Mouse (Mus musculus): ENCODE data around the gene Rpp30.

Rpp30 gene

DNA sequence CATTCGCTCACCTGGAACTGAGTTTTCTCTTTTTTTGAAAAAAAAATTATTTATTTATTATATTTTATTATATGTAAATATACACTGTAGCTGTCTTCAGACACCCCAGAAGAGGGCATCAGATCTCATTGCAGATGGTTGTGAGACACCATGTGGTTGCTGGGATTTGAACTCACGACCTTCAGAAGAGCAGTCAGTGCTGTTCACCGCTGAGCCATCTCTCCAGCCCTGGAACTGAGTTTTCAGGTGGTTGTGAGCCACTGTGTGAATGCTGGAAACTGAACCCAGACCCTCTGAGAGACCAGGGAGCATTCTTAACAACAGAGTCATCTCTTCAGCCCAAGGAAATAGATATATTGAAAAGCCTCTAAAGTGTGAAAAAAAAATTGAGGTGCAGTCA is 44.9 kb downstream of the Rpp30 start:
- no peak for DNase-seq (ENCODE audit: low spot score)

GRCm38 (mm10) chr19:36129213-36129612 is 45.7 kb downstream of the Rpp30 start:
- DNase-seq (ENCODE audit: low spot score): no peak

DNA sequence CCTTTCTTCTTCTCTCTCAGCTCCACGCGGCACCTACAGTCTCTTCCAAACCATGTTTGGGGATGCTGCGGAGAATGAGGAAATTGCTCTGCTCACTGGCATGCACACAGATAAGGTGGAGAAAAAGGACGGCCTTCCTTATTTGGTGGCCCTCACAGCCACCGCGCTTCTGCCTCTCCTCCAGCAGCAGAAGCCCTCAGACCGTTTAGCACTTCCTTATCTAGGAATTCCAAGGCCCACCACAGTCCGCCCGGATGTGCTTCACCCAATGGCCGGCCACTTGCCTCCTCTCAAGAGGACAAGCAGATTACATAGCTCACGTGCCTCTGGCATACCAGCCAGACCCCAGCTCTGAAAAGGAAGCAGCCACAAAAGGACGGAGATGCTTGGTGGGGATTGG is 46.1 kb downstream of the Rpp30 start:
- DNase-seq (ENCODE audit: low spot score): no peak

GRCm38 (mm10) chr19:36130181-36130580 is 46.7 kb downstream of the Rpp30 start:
- no peak for DNase-seq (ENCODE audit: low spot score)

GRCm38 (mm10) chr19:36131990-36132389 is 48.5 kb downstream of the Rpp30 start:
- no peak for DNase-seq (ENCODE audit: low spot score)

DNA sequence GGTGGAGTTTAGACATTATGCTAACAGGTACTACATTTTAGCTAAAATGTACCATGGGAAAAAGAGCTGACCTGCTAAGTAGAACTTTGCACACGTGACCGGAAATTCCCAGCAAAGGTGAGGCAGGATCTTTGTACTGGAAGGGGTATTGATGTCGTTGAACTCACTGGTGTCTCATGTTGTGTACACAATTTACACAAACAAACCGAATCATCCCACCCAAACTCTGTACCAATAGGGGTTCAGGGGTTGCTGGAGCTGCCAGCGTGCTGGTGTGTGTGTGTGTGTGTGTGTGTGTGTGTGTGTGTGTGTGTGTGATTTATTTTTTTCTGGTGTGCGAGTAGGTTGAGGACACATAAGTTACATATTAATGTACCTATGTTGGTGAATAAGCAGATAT is 49.5 kb downstream of the Rpp30 start:
- DNase-seq (ENCODE audit: low spot score): no peak

- DNase-seq (ENCODE audit: low spot score): no peak
Observed at GRCm38 (mm10) chr19:36133731-36134130, 50.2 kb downstream of the Rpp30 start.

- no peak for DNase-seq (ENCODE audit: low spot score)
Observed at GRCm38 (mm10) chr19:36143571-36143970, 60.1 kb downstream of the Rpp30 start.

DNA sequence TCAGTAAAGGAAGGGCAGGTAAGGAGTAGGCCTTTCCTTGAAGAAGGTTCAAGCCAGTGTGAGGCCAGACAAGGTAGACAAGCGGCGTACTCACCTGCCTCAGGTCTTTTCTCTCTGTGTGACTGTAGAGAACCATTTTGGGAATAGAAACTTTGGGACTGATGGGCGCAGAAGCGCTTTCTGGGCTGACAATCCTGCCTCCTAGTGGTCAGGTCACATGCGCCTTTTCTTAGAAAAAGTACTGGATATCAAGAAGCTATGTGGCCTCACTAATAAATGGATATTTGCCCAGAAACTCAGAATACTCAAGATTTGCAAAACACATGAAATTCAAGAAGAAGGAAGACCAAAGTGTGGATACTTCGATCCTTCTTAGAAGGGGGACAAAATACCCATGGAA is 65.1 kb downstream of the Rpp30 start:
- no peak for DNase-seq (ENCODE audit: low spot score)

DNA sequence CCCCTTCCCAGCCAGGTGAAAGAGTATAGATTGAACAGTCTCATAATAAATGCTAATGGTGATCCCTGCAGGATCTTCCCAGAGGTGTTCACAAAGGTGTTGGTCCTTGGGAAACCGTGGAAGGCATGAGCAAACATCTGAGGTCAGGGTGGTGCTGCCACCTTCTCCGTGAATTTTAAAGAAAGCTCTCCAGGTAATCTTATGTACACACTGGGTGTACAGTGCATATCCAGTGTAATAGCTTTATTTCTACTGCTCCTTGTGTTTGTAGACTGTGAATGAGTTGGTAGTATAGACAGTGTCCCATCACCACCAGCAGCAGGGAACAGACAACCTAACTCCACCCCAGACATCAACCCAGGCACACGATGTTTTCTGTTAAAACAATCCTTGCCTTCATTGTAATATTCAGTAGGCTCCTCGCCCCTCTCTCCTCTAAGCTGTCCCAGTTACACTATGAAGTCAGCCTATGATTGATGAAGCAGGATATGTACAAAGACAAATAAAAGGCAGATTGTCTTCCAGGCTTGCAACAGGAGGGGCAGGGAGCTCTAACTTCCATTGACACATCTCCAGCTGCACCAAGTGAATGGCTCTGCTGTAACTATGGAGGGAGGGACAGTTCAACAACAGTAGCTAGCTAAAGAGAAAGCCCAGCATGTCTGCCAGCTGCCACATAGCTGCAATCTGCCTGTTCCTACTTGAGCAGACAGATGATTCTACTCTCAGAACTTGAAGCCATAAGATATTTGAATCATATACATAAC is 66.9 kb downstream of the Rpp30 start:
- no peak for DNase-seq (ENCODE audit: low spot score)
